12 mouse cellular contexts compared by ENCODE assay signal in the genomic region with DNA sequence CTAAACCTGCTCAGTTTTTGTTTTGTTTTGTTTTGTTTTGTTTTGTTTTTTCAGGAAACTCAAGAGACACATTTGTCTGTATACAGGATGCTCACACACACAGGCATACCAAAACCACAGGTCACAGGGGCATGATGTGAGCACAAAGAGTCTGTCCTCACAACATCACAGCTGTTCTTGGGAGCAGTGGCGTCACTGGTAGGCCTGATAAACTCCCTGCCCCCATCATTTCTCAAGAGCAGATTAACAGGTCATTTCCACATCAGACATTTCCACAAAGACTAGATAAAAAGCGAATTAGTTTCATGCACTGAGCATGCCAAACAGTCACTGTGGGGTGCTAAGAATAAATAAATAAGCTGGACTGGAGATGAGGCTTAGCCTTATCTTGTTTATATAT.
DNase-seq lines count a peak whose midpoint lies in the region; ATAC-seq and TF ChIP-seq lines count a peak whose summit lies in the region.
"Had no signal": no experiment of that assay in that cellular context is flagged by ENCODE, and none has a peak within 500 bp of the region (broad histone marks: within the 10 kb centered on the region; RNA-seq: fewer than 3 reads in every experiment).

No protein-coding gene starts in this region.

- no peaks in the 10 kb centered on the region for H3K79me2 ChIP-seq in C2C12 (ENCODE audit: control insufficient read depth, insufficient read depth)

- no peak overlapping the region for H3K4me3 ChIP-seq in C2C12 (ENCODE audit: insufficient read depth, poor library complexity, severe bottlenecking)
- H3K4me3 ChIP-seq: forebrain, embryonic 12.5 days; hindbrain, embryonic 10.5 days; neural tube, embryonic 13.5 days had no signal

- no peaks in the 10 kb centered on the region for H3K27me3 ChIP-seq in C2C12 (ENCODE audit: control insufficient read depth, insufficient read depth, insufficient read length)
- H3K27me3 ChIP-seq: neural tube, embryonic 13.5 days had no signal

- no peak overlapping the region for H3ac ChIP-seq in C2C12 (ENCODE audit: control insufficient read depth, insufficient read length, low read depth)

- ATAC-seq in erythroid progenitor cell, adult 5-6 weeks (replicated peaks; ENCODE audit: low FRiP score, poor library complexity, severe bottlenecking): peak; percentile 50
- peak; percentile 67 for ATAC-seq in megakaryocyte, adult 5-6 weeks (ENCODE audit: poor library complexity, severe bottlenecking)

- TF ChIP-seq CTCF in C2C12 (IDR thresholded peaks at IDR 0.05; ENCODE audit: control insufficient read depth, insufficient read depth, insufficient read length): no peak

- DNase-seq in adrenal gland, postnatal 14 days: peak; percentile 30
- DNase-seq in adrenal gland, postnatal 36 days: no peak
- no peak for DNase-seq in ovary, adult 18-20 months (ENCODE audit: low spot score)
- no peak for DNase-seq in ovary, postnatal 36 days (ENCODE audit: low spot score)
- no peak for DNase-seq in gastrocnemius, adult 18-20 months (ENCODE audit: low spot score)
- DNase-seq: B cell, adult 2 months had no signal

- H3K79me3 ChIP-seq in C2C12 (ENCODE audit: low read depth): no peaks in the 10 kb centered on the region

- no peaks in the 10 kb centered on the region for H3K36me3 ChIP-seq in C2C12 (ENCODE audit: control insufficient read depth, insufficient read depth)
- H3K36me3 ChIP-seq: forebrain, embryonic 12.5 days; hindbrain, embryonic 10.5 days had no signal

TF ChIP-seq in C2C12, 6 proteins besides CTCF, POLR2A, EP300 and RAD21:
- TF ChIP-seq FOSL1 (IDR thresholded peaks at IDR 0.05; ENCODE audit: insufficient read depth, low read length, poor library complexity, severe bottlenecking) (no peak), MYOG (IDR thresholded peaks at IDR 0.05; ENCODE audit: control insufficient read depth, extremely low read depth, insufficient read length) (no peak), MYOD1 (IDR thresholded peaks at IDR 0.05; ENCODE audit: control insufficient read depth, insufficient read length, low read depth) (peak; percentile 23)
